Mouse (Mus musculus) heart, embryonic 15.5 days (tissue): ENCODE measurements around the gene C1qtnf6. TPM values are rescaled to one million over a fixed set of nuclear protein-coding genes. Genes with fewer than 3 reads are reported as not detected.

ENCODE experiments used
- ATAC-seq: fragments of 200-750 bp; cut with Nextera tagmentation; replicated peaks from 2 replicates; pipeline ENCODE4 v1.8.0; 2017; ENCODE audit warnings: low read depth, moderate TSS enrichment; ENCODE audit not compliant: insufficient number of reproducible peaks, insufficient read depth, low FRiP score
- H3K27ac ChIP-seq: fragments of 300-500 bp; sonication (generic); 2 replicates; pipeline ENCODE4 v1.5.1; 2015; ENCODE audit warnings: mild to moderate bottlenecking, inconsistent platforms
- H3K27me3 ChIP-seq: fragments of 300-500 bp; sonication (generic); 2 replicates; pipeline ENCODE4 v1.6.1; 2015; ENCODE audit warnings: inconsistent platforms
- H3K36me3 ChIP-seq: fragments of 300-500 bp; sonication (generic); 2 replicates; pipeline ENCODE4 v1.6.1; 2015; ENCODE audit warnings: mild to moderate bottlenecking, inconsistent platforms
- H3K4me1 ChIP-seq: fragments of 300-500 bp; sonication (generic); replicated peaks from 2 replicates; pipeline ENCODE4 v1.6.1; 2015; ENCODE audit warnings: inconsistent platforms
- H3K4me2 ChIP-seq: fragments of 300-500 bp; sonication (generic); 2 replicates; pipeline ENCODE4 v1.6.1; 2015; ENCODE audit warnings: inconsistent platforms, mild to moderate bottlenecking, moderate library complexity
- H3K4me3 ChIP-seq: fragments of 300-500 bp; sonication (generic); 2 replicates; pipeline ENCODE4 v1.5.1; 2015; ENCODE audit warnings: mild to moderate bottlenecking, inconsistent platforms
- H3K9ac ChIP-seq: fragments of 300-500 bp; sonication (generic); 2 replicates; pipeline ENCODE4 v1.6.1; 2015; ENCODE audit warnings: mild to moderate bottlenecking, inconsistent platforms
- H3K9me3 ChIP-seq: fragments of 300-500 bp; sonication (generic); replicated peaks from 2 replicates; pipeline ENCODE4 v1.6.1; 2016; ENCODE audit warnings: inconsistent platforms
- WGBS: fragments of 180-500 bp; shearing (Covaris S2); methylation state at CpG from one replicate; pipeline ENCODE4 v1.1.7; 2015; ENCODE audit warnings: mixed read lengths; 5-methylcytosine and 5-hydroxymethylcytosine counted together
- polyA plus RNA-seq: library from polyadenylated mRNA; unstranded; fragments of >200 nt; fragmentation: Nextera tagmentation; extraction: Ambion mirVana; gene quantifications from 2 replicates; pipeline ENCODE4 v1.2.1, GENCODE M21; 2015

C1qtnf6 gene
- polyA plus RNA-seq, 1 experiment from 2014 or later, result 28.9 TPM

GRCm38 (mm10) chr15:78491301-78491700 lies 39.9 kb downstream of the C1qtnf6 start:
- no peak for ATAC-seq
- no peaks in the 10 kb centered on the region for H3K9me3 ChIP-seq
- peaks cover 6% of the 10 kb centered on the region for H3K27me3 ChIP-seq
- H3K27ac ChIP-seq, result no peak overlapping the region
- no peaks in the 10 kb centered on the region for H3K36me3 ChIP-seq
- H3K9ac ChIP-seq, result no peak overlapping the region
- WGBS, result 80% methylated on average over 3 of the region's 3 CpGs
- no peak overlapping the region for H3K4me2 ChIP-seq
- no peak overlapping the region for H3K4me3 ChIP-seq
- no peaks in the 10 kb centered on the region for H3K4me1 ChIP-seq

GRCm38 (mm10) chr15:78489906-78490305 lies 41.3 kb downstream of the C1qtnf6 start:
- Histone ChIP-seq H3K27me3 (peaks cover 18% of the 10 kb centered on the region), H3K9ac (no peak overlapping the region), H3K27ac (no peak overlapping the region), H3K4me2 (no peak overlapping the region), H3K36me3 (no peaks in the 10 kb centered on the region), H3K4me1 (no peaks in the 10 kb centered on the region), H3K4me3 (no peak overlapping the region), H3K9me3 (no peaks in the 10 kb centered on the region)
- ATAC-seq, result no peak
- 66% methylated on average over 8 of the region's 8 CpGs for WGBS

GRCm38 (mm10) chr15:78489248-78489647 lies 42.0 kb downstream of the C1qtnf6 start:
- WGBS, result 77% methylated on average over 3 of the region's 3 CpGs

GRCm38 (mm10) chr15:78487066-78487465 lies 44.1 kb downstream of the C1qtnf6 start:
- Histone ChIP-seq H3K9ac (no peak overlapping the region), H3K4me1 (no peaks in the 10 kb centered on the region), H3K36me3 (no peaks in the 10 kb centered on the region), H3K4me2 (no peak overlapping the region), H3K9me3 (no peaks in the 10 kb centered on the region), H3K27ac (no peak overlapping the region), H3K27me3 (peaks cover 18% of the 10 kb centered on the region), H3K4me3 (no peak overlapping the region)
- ATAC-seq, result no peak
- 67% methylated on average over 4 of the region's 4 CpGs for WGBS

More at GRCm38 (mm10) chr15:78489248-78489647, 42.0 kb downstream of the C1qtnf6 start:
- H3K4me2 ChIP-seq, result no peak overlapping the region
- H3K9ac ChIP-seq, result no peak overlapping the region
- no peaks in the 10 kb centered on the region for H3K9me3 ChIP-seq
- no peaks in the 10 kb centered on the region for H3K4me1 ChIP-seq
- no peak for ATAC-seq
- no peak overlapping the region for H3K4me3 ChIP-seq
- H3K27ac ChIP-seq, result no peak overlapping the region
- peaks cover 18% of the 10 kb centered on the region for H3K27me3 ChIP-seq
- no peaks in the 10 kb centered on the region for H3K36me3 ChIP-seq

- H3K36me3 ChIP-seq, result no peaks in the 10 kb centered on the region
- H3K27me3 ChIP-seq, result peaks cover 18% of the 10 kb centered on the region
- 96% methylated on average over 1 of the region's 1 CpGs for whole genome bisulfite sequencing
- H3K9ac ChIP-seq, result no peak overlapping the region
- no peak for ATAC-seq
- H3K4me3 ChIP-seq, result no peak overlapping the region
- H3K4me1 ChIP-seq, result peaks cover under 1% of the 10 kb centered on the region; the same call in 1 of the 2 replicates
- H3K9me3 ChIP-seq, result no peaks in the 10 kb centered on the region
- no peak overlapping the region for H3K27ac ChIP-seq
- no peak overlapping the region for H3K4me2 ChIP-seq
These were observed 44.7 kb downstream of the C1qtnf6 start for GRCm38 (mm10) chr15:78486564-78486963.

GRCm38 (mm10) chr15:78483311-78483710 lies 47.9 kb downstream of the C1qtnf6 start:
- H3K36me3 ChIP-seq, result no peaks in the 10 kb centered on the region
- no peak for ATAC-seq
- H3K4me1 ChIP-seq, result peaks cover 9% of the 10 kb centered on the region; the same call in 1 of the 2 replicates
- H3K9ac ChIP-seq, result no peak overlapping the region
- H3K4me2 ChIP-seq, result no peak overlapping the region
- H3K4me3 ChIP-seq, result no peak overlapping the region
- peaks cover 18% of the 10 kb centered on the region for H3K27me3 ChIP-seq
- WGBS, result 84% methylated on average over 4 of the region's 4 CpGs
- H3K27ac ChIP-seq, result no peak overlapping the region
- no peaks in the 10 kb centered on the region for H3K9me3 ChIP-seq

- Histone ChIP-seq H3K9me3 (no peaks in the 10 kb centered on the region), H3K36me3 (no peaks in the 10 kb centered on the region), H3K4me3 (no peak overlapping the region), H3K4me1 (peaks cover 9% of the 10 kb centered on the region; the same call in 1 of the 2 replicates), H3K9ac (no peak overlapping the region), H3K27ac (no peak overlapping the region), H3K27me3 (peaks cover 18% of the 10 kb centered on the region), H3K4me2 (no peak overlapping the region)
- 70% methylated on average over 3 of the region's 3 CpGs for WGBS
- no peak for ATAC-seq
These were observed 48.7 kb downstream of the C1qtnf6 start for GRCm38 (mm10) chr15:78482518-78482917.

- no peak overlapping the region for H3K27ac ChIP-seq
- WGBS, result 51% methylated on average over 8 of the region's 9 CpGs
- no peaks in the 10 kb centered on the region for H3K36me3 ChIP-seq
- H3K4me1 ChIP-seq, result peaks cover 9% of the 10 kb centered on the region; the same call in 1 of the 2 replicates
- H3K27me3 ChIP-seq, result peaks cover 14% of the 10 kb centered on the region
- H3K4me2 ChIP-seq, result no peak overlapping the region
- H3K9me3 ChIP-seq, result no peaks in the 10 kb centered on the region
- H3K9ac ChIP-seq, result no peak overlapping the region
- no peak for ATAC-seq
- no peak overlapping the region for H3K4me3 ChIP-seq
These were observed 49.7 kb downstream of the C1qtnf6 start for GRCm38 (mm10) chr15:78481448-78482000.

- no peaks in the 10 kb centered on the region for H3K9me3 ChIP-seq
- no peak overlapping the region for H3K27ac ChIP-seq
- no peaks in the 10 kb centered on the region for H3K36me3 ChIP-seq
- H3K9ac ChIP-seq, result no peak overlapping the region
- H3K4me2 ChIP-seq, result no peak overlapping the region
- H3K4me3 ChIP-seq, result no peak overlapping the region
- peaks cover 9% of the 10 kb centered on the region; the same call in 1 of the 2 replicates for H3K4me1 ChIP-seq
- peaks cover 8% of the 10 kb centered on the region; the same call in 1 of the 2 replicates for H3K27me3 ChIP-seq
- 35% methylated on average over 2 of the region's 2 CpGs for WGBS
- ATAC-seq, result no peak
These were observed 50.2 kb downstream of the C1qtnf6 start for GRCm38 (mm10) chr15:78480991-78481390.

GRCm38 (mm10) chr15:78480111-78480510 lies 51.1 kb downstream of the C1qtnf6 start:
- peaks cover 12% of the 10 kb centered on the region; the same call in 1 of the 2 replicates for H3K4me1 ChIP-seq
- peaks cover 1% of the 10 kb centered on the region; the same call in 1 of the 2 replicates for H3K27me3 ChIP-seq
- H3K9me3 ChIP-seq, result no peaks in the 10 kb centered on the region
- H3K4me2 ChIP-seq, result no peak overlapping the region
- ATAC-seq, result no peak
- H3K4me3 ChIP-seq, result no peak overlapping the region
- 78% methylated on average over 7 of the region's 7 CpGs for WGBS
- H3K36me3 ChIP-seq, result no peaks in the 10 kb centered on the region
- H3K27ac ChIP-seq, result no peak overlapping the region
- H3K9ac ChIP-seq, result no peak overlapping the region

- no peak overlapping the region for H3K4me3 ChIP-seq
- 66% methylated on average over 5 of the region's 5 CpGs for WGBS
- H3K27ac ChIP-seq, result no peak overlapping the region
- no peaks in the 10 kb centered on the region for H3K36me3 ChIP-seq
- H3K4me1 ChIP-seq, result peaks cover 12% of the 10 kb centered on the region; the same call in 1 of the 2 replicates
- ATAC-seq, result no peak
- H3K4me2 ChIP-seq, result no peak overlapping the region
- no peak overlapping the region for H3K9ac ChIP-seq
- H3K9me3 ChIP-seq, result no peaks in the 10 kb centered on the region
- no peaks in the 10 kb centered on the region for H3K27me3 ChIP-seq
These were observed 51.7 kb downstream of the C1qtnf6 start for GRCm38 (mm10) chr15:78479470-78479869.

- peaks cover 12% of the 10 kb centered on the region; the same call in 1 of the 2 replicates for H3K4me1 ChIP-seq
- H3K9me3 ChIP-seq, result no peaks in the 10 kb centered on the region
- H3K27ac ChIP-seq, result no peak overlapping the region
- no peak overlapping the region for H3K9ac ChIP-seq
- H3K4me2 ChIP-seq, result no peak overlapping the region
- H3K36me3 ChIP-seq, result no peaks in the 10 kb centered on the region
- ATAC-seq, result no peak
- 82% methylated on average over 4 of the region's 4 CpGs for WGBS
- H3K27me3 ChIP-seq, result no peaks in the 10 kb centered on the region
- H3K4me3 ChIP-seq, result no peak overlapping the region
These were observed 53.1 kb downstream of the C1qtnf6 start for GRCm38 (mm10) chr15:78478073-78478472.
